Mouse (Mus musculus) embryonic fibroblast, embryonic 13.5 days (primary cell): ENCODE results near the gene Gm21981.

Source experiments
- CTCF ChIP-seq: IDR thresholded peaks from 2 replicates; pipeline ENCODE4 v1.5.1; 2011; ENCODE audit warnings: mild to moderate bottlenecking, control low read depth, low read length, moderate library complexity, borderline replicate concordance; ENCODE audit not compliant: insufficient read depth
- POLR2A ChIP-seq: IDR thresholded peaks from 2 replicates; pipeline ENCODE4 v1.6.1; 2011; ENCODE audit warnings: low read depth, mild to moderate bottlenecking, control low read depth, low read length, moderate library complexity

DNA sequence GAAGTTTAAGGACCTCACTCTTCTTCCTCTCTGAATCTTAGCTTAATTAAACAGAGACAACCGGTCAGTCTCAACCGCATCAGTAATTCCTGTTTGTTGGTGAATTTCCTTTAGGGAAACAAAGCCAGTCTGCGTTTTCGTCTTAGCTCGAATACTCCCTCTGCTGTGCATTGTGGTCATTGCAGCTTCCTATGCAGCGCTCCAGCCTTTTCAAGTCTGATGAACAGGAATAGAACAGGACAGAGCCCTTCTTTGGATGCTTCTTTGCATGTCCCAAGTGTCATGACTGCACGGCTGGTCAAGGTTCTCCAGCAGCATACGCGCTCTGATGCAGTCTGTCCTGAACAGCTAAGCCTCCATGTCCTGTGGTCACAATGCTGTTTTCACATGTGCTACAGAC, 17.7 kb downstream of the Gm21981 start:
- peak; percentile 55; the same call in 1 of the 2 replicates for TF ChIP-seq CTCF
- no peak for TF ChIP-seq POLR2A
